Mouse (Mus musculus) stomach, embryonic 15.5 days (tissue): Measurements from ENCODE around the gene Aifm3. TPM values are rescaled to one million over a fixed set of nuclear protein-coding genes. Genes with fewer than 3 reads are reported as not detected.
A peak's percentile ranks its signal among the peaks of the same experiment; 100 is the strongest.

ENCODE experiments used
- ATAC-seq: fragments of 200-750 bp; cut with Nextera tagmentation; 2 replicates; pipeline ENCODE4 v1.8.0; 2017; ENCODE audit warnings: low read depth, moderate number of reproducible peaks, moderate TSS enrichment; ENCODE audit not compliant: insufficient read depth, low FRiP score
- H3K27ac ChIP-seq: fragments of 300-500 bp; sonication (generic); 2 replicates; pipeline ENCODE4 v1.5.1; 2015; ENCODE audit warnings: mild to moderate bottlenecking, inconsistent platforms
- H3K27me3 ChIP-seq: fragments of 300-500 bp; sonication (generic); replicated peaks from 2 replicates; pipeline ENCODE4 v1.6.1; 2015; ENCODE audit warnings: inconsistent platforms
- H3K36me3 ChIP-seq: fragments of 300-500 bp; sonication (generic); 2 replicates; pipeline ENCODE4 v1.6.1; 2015; ENCODE audit warnings: inconsistent platforms
- H3K4me1 ChIP-seq: fragments of 300-500 bp; sonication (generic); 2 replicates; pipeline ENCODE4 v1.6.1; 2015; ENCODE audit warnings: inconsistent platforms
- H3K4me2 ChIP-seq: fragments of 300-500 bp; sonication (generic); 2 replicates; pipeline ENCODE4 v1.6.1; 2015; ENCODE audit warnings: mild to moderate bottlenecking, inconsistent platforms
- H3K4me3 ChIP-seq: fragments of 300-500 bp; sonication (generic); replicated peaks from 2 replicates; pipeline ENCODE4 v1.5.1; 2015; ENCODE audit warnings: inconsistent platforms
- H3K9ac ChIP-seq: fragments of 300-500 bp; sonication (generic); 2 replicates; pipeline ENCODE4 v1.6.1; 2015; ENCODE audit warnings: inconsistent platforms
- H3K9me3 ChIP-seq: fragments of 300-500 bp; sonication (generic); 2 replicates; pipeline ENCODE4 v1.6.1; 2016; ENCODE audit warnings: inconsistent platforms
- WGBS: fragments of 180-500 bp; shearing (Covaris S2); methylation state at CpG from one replicate; pipeline ENCODE4 v1.1.7; 2015; 5-methylcytosine and 5-hydroxymethylcytosine counted together
- polyA plus RNA-seq: library from polyadenylated mRNA; unstranded; fragments of >200 nt; fragmentation: Nextera tagmentation; extraction: Ambion mirVana; gene quantifications from 2 replicates; pipeline ENCODE4 v1.2.1, GENCODE M21; 2015

The Aifm3 gene
- polyA plus RNA-seq, 1 experiment from 2014 or later = 3.2 TPM

- Histone ChIP-seq H3K27me3 (no peaks in the 10 kb centered on the region), H3K27ac (no peak overlapping the region), H3K36me3 (peaks cover 8% of the 10 kb centered on the region; the same call in 1 of the 2 replicates), H3K9me3 (no peaks in the 10 kb centered on the region), H3K4me2 (no peak overlapping the region), H3K4me3 (no peak overlapping the region), H3K4me1 (no peaks in the 10 kb centered on the region), H3K9ac (no peak overlapping the region)
- 93% methylated on average over 4 of the region's 4 CpGs for WGBS
- no peak for ATAC-seq
Observed at GRCm38 (mm10) chr16:17475326-17475725, 14.1 kb upstream of the Aifm3 start.

GRCm38 (mm10) chr16:17478331-17478943 is 11.0 kb upstream of the Aifm3 start:
- H3K27ac ChIP-seq = no peak overlapping the region
- no peaks in the 10 kb centered on the region for H3K27me3 ChIP-seq
- WGBS = 80% methylated on average over 4 of the region's 4 CpGs
- no peaks in the 10 kb centered on the region for H3K4me1 ChIP-seq
- no peak overlapping the region for H3K4me2 ChIP-seq
- no peak overlapping the region for H3K9ac ChIP-seq
- peaks cover 9% of the 10 kb centered on the region; the same call in 1 of the 2 replicates for H3K36me3 ChIP-seq
- H3K9me3 ChIP-seq = no peaks in the 10 kb centered on the region
- no peak overlapping the region for H3K4me3 ChIP-seq
- no peak for ATAC-seq

GRCm38 (mm10) chr16:17481465-17481864 is 7.9 kb upstream of the Aifm3 start:
- 74% methylated on average over 2 of the region's 2 CpGs for WGBS

GRCm38 (mm10) chr16:17486505-17486904 is 2.9 kb upstream of the Aifm3 start:
- 30% methylated on average over 3 of the region's 3 CpGs for WGBS
- Histone ChIP-seq H3K4me1 (peaks cover 8% of the 10 kb centered on the region; the same call in 1 of the 2 replicates), H3K9ac (no peak overlapping the region), H3K27ac (no peak overlapping the region), H3K4me2 (no peak overlapping the region), H3K36me3 (peaks cover 22% of the 10 kb centered on the region), H3K4me3 (no peak overlapping the region), H3K27me3 (peaks cover 4% of the 10 kb centered on the region), H3K9me3 (no peaks in the 10 kb centered on the region)
- ATAC-seq = no peak

More at GRCm38 (mm10) chr16:17481465-17481864, 7.9 kb upstream of the Aifm3 start:
- Histone ChIP-seq H3K9ac (no peak overlapping the region), H3K27ac (no peak overlapping the region), H3K9me3 (no peaks in the 10 kb centered on the region), H3K4me1 (0 out of 2 replicates have a peak, but pooled peaks cover 3% of the 10 kb centered on the region), H3K27me3 (no peaks in the 10 kb centered on the region), H3K4me3 (no peak overlapping the region), H3K36me3 (peaks cover 22% of the 10 kb centered on the region), H3K4me2 (no peak overlapping the region)
- no peak for ATAC-seq

GRCm38 (mm10) chr16:17488478-17489468 is 638 bp upstream of the Aifm3 start:
- Histone ChIP-seq H3K4me2 (peak overlapping the region; percentile 91), H3K27me3 (peaks cover 4% of the 10 kb centered on the region), H3K9ac (no peak overlapping the region), H3K36me3 (peaks cover 14% of the 10 kb centered on the region), H3K9me3 (no peaks in the 10 kb centered on the region), H3K27ac (no peak overlapping the region), H3K4me3 (peak overlapping the region; percentile 51), H3K4me1 (peaks cover 8% of the 10 kb centered on the region; the same call in 1 of the 2 replicates)
- peak; percentile 2; the same call in 1 of the 2 replicates for ATAC-seq
- WGBS = 47% methylated on average over 14 of the region's 14 CpGs

GRCm38 (mm10) chr16:17491154-17491553 is 1.7 kb downstream of the Aifm3 start:
- Histone ChIP-seq H3K4me2 (no peak overlapping the region), H3K27me3 (peaks cover 4% of the 10 kb centered on the region), H3K36me3 (no peaks in the 10 kb centered on the region; the same call in 1 of the 2 replicates), H3K4me1 (peaks cover 8% of the 10 kb centered on the region; the same call in 1 of the 2 replicates), H3K4me3 (no peak overlapping the region), H3K9ac (no peak overlapping the region), H3K9me3 (no peaks in the 10 kb centered on the region), H3K27ac (no peak overlapping the region)
- WGBS = 79% methylated on average over 5 of the region's 5 CpGs
- no peak for ATAC-seq

- no peak overlapping the region for H3K9ac ChIP-seq
- H3K36me3 ChIP-seq = no peaks in the 10 kb centered on the region
- H3K27ac ChIP-seq = no peak overlapping the region
- H3K4me1 ChIP-seq = peaks cover 8% of the 10 kb centered on the region; the same call in 1 of the 2 replicates
- H3K9me3 ChIP-seq = no peaks in the 10 kb centered on the region
- H3K27me3 ChIP-seq = peaks cover 4% of the 10 kb centered on the region
- H3K4me3 ChIP-seq = no peak overlapping the region
- no peak overlapping the region for H3K4me2 ChIP-seq
- WGBS = 66% methylated on average over 5 of the region's 5 CpGs
- no peak for ATAC-seq
Observed at GRCm38 (mm10) chr16:17491896-17492561, 2.6 kb downstream of the Aifm3 start.

GRCm38 (mm10) chr16:17496499-17497305 is 7.3 kb downstream of the Aifm3 start:
- Histone ChIP-seq H3K4me1 (0 out of 2 replicates have a peak, but pooled peaks cover 3% of the 10 kb centered on the region), H3K9ac (no peak overlapping the region), H3K36me3 (no peaks in the 10 kb centered on the region), H3K4me3 (no peak overlapping the region), H3K27ac (no peak overlapping the region), H3K27me3 (no peaks in the 10 kb centered on the region), H3K9me3 (no peaks in the 10 kb centered on the region), H3K4me2 (no peak overlapping the region)
- WGBS = 49% methylated on average over 2 of the region's 2 CpGs
- no peak for ATAC-seq

GRCm38 (mm10) chr16:17499249-17499883 is 10.0 kb downstream of the Aifm3 start:
- no peaks in the 10 kb centered on the region for H3K36me3 ChIP-seq
- no peaks in the 10 kb centered on the region for H3K27me3 ChIP-seq
- no peak for ATAC-seq
- H3K4me3 ChIP-seq = no peak overlapping the region
- no peaks in the 10 kb centered on the region for H3K9me3 ChIP-seq
- WGBS = 37% methylated on average over 10 of the region's 10 CpGs
- H3K4me1 ChIP-seq = 0 out of 2 replicates have a peak, but pooled peaks cover 3% of the 10 kb centered on the region
- no peak overlapping the region for H3K4me2 ChIP-seq
- no peak overlapping the region for H3K27ac ChIP-seq
- no peak overlapping the region for H3K9ac ChIP-seq

GRCm38 (mm10) chr16:17502681-17503080 is 13.3 kb downstream of the Aifm3 start:
- WGBS = 73% methylated on average over 4 of the region's 4 CpGs
- no peak for ATAC-seq
- Histone ChIP-seq H3K27ac (no peak overlapping the region), H3K4me1 (no peaks in the 10 kb centered on the region), H3K9me3 (no peaks in the 10 kb centered on the region), H3K36me3 (no peaks in the 10 kb centered on the region), H3K4me2 (no peak overlapping the region), H3K27me3 (no peaks in the 10 kb centered on the region), H3K9ac (no peak overlapping the region), H3K4me3 (no peak overlapping the region)
